In the genomic region with DNA sequence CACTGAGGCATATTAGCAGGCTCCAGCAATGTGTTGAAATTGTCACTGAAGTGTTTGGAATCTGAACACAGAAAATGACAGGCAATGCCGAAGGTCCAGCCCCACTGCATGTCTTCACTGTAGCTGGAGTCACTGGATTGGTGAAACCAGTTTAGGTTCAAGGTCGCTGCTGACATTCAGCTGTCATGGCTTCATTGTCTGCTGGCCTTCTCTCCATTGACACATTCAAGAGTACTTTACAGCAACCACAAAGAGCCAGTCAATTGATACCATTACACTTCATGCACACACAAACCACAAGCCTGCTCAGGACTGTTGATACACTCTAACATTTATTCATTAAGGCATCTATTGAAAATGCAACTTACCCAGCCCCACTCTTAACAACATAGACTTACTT, we compare ENCODE assay signal across 14 mouse cellular contexts.
DNase-seq lines count a peak whose midpoint lies in the region; ATAC-seq and TF ChIP-seq lines count a peak whose summit lies in the region.
"Had no signal": no experiment of that assay in that cellular context is flagged by ENCODE, and none has a peak within 500 bp of the region (broad histone marks: within the 10 kb centered on the region; RNA-seq: fewer than 3 reads in every experiment).

No protein-coding gene starts in this region.

- no peaks in the 10 kb centered on the region for H3K27me3 ChIP-seq in forebrain, embryonic 15.5 days
- no peaks in the 10 kb centered on the region for H3K27me3 ChIP-seq in midbrain, embryonic 12.5 days
- H3K27me3 ChIP-seq in kidney, adult 2 months (replicated peaks; ENCODE audit: control insufficient read depth, insufficient read depth, low read length): no peaks in the 10 kb centered on the region
- H3K27me3 ChIP-seq: stomach, embryonic 15.5 days had no signal

- intact Hi-C loops in left cerebral cortex, postnatal 4 days (cut with DNase I): no loop called here
- intact Hi-C loops in left cerebral cortex, postnatal 36 days (cut with DNase I): loop anchor here (10.0 kb wide), 1 partner anchor 174 kb away; no protein-coding TSS in a partner anchor

- peak; percentile 53 for ATAC-seq in forebrain, embryonic 15.5 days (replicated peaks)
- peak; percentile 24; the same call in 1 of the 2 replicates for ATAC-seq in midbrain, embryonic 12.5 days (ENCODE audit: low FRiP score, low read depth)
- ATAC-seq: Patski had no signal

- peak overlapping the region; percentile 75 for H3K27ac ChIP-seq in forebrain, embryonic 15.5 days (replicated peaks)
- H3K27ac ChIP-seq in midbrain, embryonic 12.5 days (replicated peaks): peak overlapping the region; percentile 80
- no peak overlapping the region for H3K27ac ChIP-seq in kidney, adult 2 months (ENCODE audit: insufficient read depth, low read depth, low read length)
- H3K27ac ChIP-seq: stomach, embryonic 15.5 days had no signal

- peak; percentile 39 for DNase-seq in left cerebral cortex, postnatal 4 days
- DNase-seq in left cerebral cortex, postnatal 36 days (ENCODE audit: low spot score in 2 of 2): no peak
- no peak for DNase-seq in MN1 (ENCODE audit: low spot score)
- DNase-seq in thymus, postnatal 36 days: no peak
- no peak for DNase-seq in kidney, adult 2 months
- DNase-seq in thymus, postnatal 4 days: no peak
- DNase-seq: cerebellum, adult 9-11 months; kidney, adult 18-20 months; liver; right cerebral cortex, postnatal 14 days had no signal

- peaks cover 34% of the 10 kb centered on the region for H3K4me1 ChIP-seq in forebrain, embryonic 15.5 days
- H3K4me1 ChIP-seq in midbrain, embryonic 12.5 days: peaks cover 41% of the 10 kb centered on the region
- no peaks in the 10 kb centered on the region for H3K4me1 ChIP-seq in kidney, adult 2 months (ENCODE audit: control insufficient read depth, insufficient read depth, low read length)
- H3K4me1 ChIP-seq: stomach, embryonic 15.5 days had no signal

- no peaks in the 10 kb centered on the region for H3K9me3 ChIP-seq in forebrain, embryonic 15.5 days
- H3K9me3 ChIP-seq in midbrain, embryonic 12.5 days: no peaks in the 10 kb centered on the region
- H3K9me3 ChIP-seq: stomach, embryonic 15.5 days had no signal

- peak overlapping the region; percentile 13; the same call in 1 of the 2 replicates for H3K4me2 ChIP-seq in forebrain, embryonic 15.5 days (replicated peaks)
- H3K4me2 ChIP-seq in midbrain, embryonic 12.5 days (replicated peaks): no peak overlapping the region
- H3K4me2 ChIP-seq: stomach, embryonic 15.5 days had no signal

- no peak overlapping the region for H3K9ac ChIP-seq in forebrain, embryonic 15.5 days (replicated peaks)
- no peak overlapping the region for H3K9ac ChIP-seq in midbrain, embryonic 12.5 days (replicated peaks)
- H3K9ac ChIP-seq: stomach, embryonic 15.5 days had no signal

- no peaks in the 10 kb centered on the region for H3K36me3 ChIP-seq in forebrain, embryonic 15.5 days
- no peaks in the 10 kb centered on the region for H3K36me3 ChIP-seq in midbrain, embryonic 12.5 days
- no peaks in the 10 kb centered on the region for H3K36me3 ChIP-seq in kidney, adult 2 months (ENCODE audit: control insufficient read depth, insufficient read depth, low read length)
- H3K36me3 ChIP-seq: stomach, embryonic 15.5 days had no signal

- TF ChIP-seq CTCF in kidney, adult 2 months (conservative IDR thresholded peaks at IDR 0.05; ENCODE audit: insufficient read depth, insufficient read length, low read depth, low read length): no peak

- WGBS in forebrain, embryonic 15.5 days: 3% methylated on average over 2 of the region's 2 CpGs
- WGBS in midbrain, embryonic 12.5 days: 38% methylated on average over 2 of the region's 2 CpGs
- 75% methylated on average over 2 of the region's 2 CpGs for WGBS in kidney, adult 2 months

- no peak for TF ChIP-seq POLR2A in kidney, adult 2 months (IDR thresholded peaks at IDR 0.05; ENCODE audit: low read depth, low read length)

- H3K4me3 ChIP-seq in forebrain, embryonic 15.5 days: no peak overlapping the region
- H3K4me3 ChIP-seq in midbrain, embryonic 12.5 days: no peak overlapping the region
- no peak overlapping the region for H3K4me3 ChIP-seq in kidney, adult 2 months (ENCODE audit: insufficient read depth, low read depth, low read length)
- H3K4me3 ChIP-seq: stomach, embryonic 15.5 days had no signal
